ENCODE assay signal across 8 mouse cellular contexts in genomic region chr15:98632107-98632744, GRCm38 (mm10). TPM values are rescaled to one million over a fixed set of nuclear protein-coding genes. Genes with fewer than 3 reads are reported as not detected.
A peak's percentile ranks its signal among the peaks of the same experiment; 100 is the strongest.
DNase-seq lines count a peak whose midpoint lies in the region; ATAC-seq and TF ChIP-seq lines count a peak whose summit lies in the region.

No protein-coding gene starts in this region.

- no peaks in the 10 kb centered on the region for H3K9me3 ChIP-seq in E14TG2a.4 (ENCODE audit: low read length)
- no peaks in the 10 kb centered on the region for H3K9me3 ChIP-seq in forebrain, embryonic 13.5 days (replicated peaks)
- H3K9me3 ChIP-seq in hindbrain, embryonic 12.5 days (replicated peaks) = no peaks in the 10 kb centered on the region
- no peaks in the 10 kb centered on the region for H3K9me3 ChIP-seq in limb, embryonic 10.5 days (replicated peaks)
- H3K9me3 ChIP-seq in midbrain, embryonic 15.5 days = no peaks in the 10 kb centered on the region

- H3K4me3 ChIP-seq in E14TG2a.4 (replicated peaks; ENCODE audit: low read length) = peak overlapping the region; percentile 87
- peak overlapping the region; percentile 72 for H3K4me3 ChIP-seq in forebrain, embryonic 13.5 days
- peak overlapping the region; percentile 83 for H3K4me3 ChIP-seq in hindbrain, embryonic 12.5 days
- H3K4me3 ChIP-seq in limb, embryonic 10.5 days = peak overlapping the region; percentile 87
- H3K4me3 ChIP-seq in midbrain, embryonic 15.5 days = peak overlapping the region; percentile 95

- DNase-seq in adrenal gland, adult 8-10 months = peak; percentile 57
- DNase-seq in limb, embryonic 10.5 days (ENCODE audit: low spot score) = peak; percentile 82
- peak; percentile 77 for DNase-seq in testis, postnatal 10 days (ENCODE audit: low spot score)
- no peak for DNase-seq in layer of hippocampus, adult 8-10 months (ENCODE audit: low spot score in 2 of 2)

- peak overlapping the region; percentile 88 for H3K4me2 ChIP-seq in forebrain, embryonic 13.5 days
- H3K4me2 ChIP-seq in hindbrain, embryonic 12.5 days (replicated peaks) = peak overlapping the region; percentile 88
- H3K4me2 ChIP-seq in midbrain, embryonic 15.5 days = peak overlapping the region; percentile 80

- H3K4me1 ChIP-seq in E14TG2a.4 (replicated peaks; ENCODE audit: low read depth, low read length) = peaks cover 90% of the 10 kb centered on the region
- peaks cover 70% of the 10 kb centered on the region for H3K4me1 ChIP-seq in forebrain, embryonic 13.5 days
- peaks cover 74% of the 10 kb centered on the region for H3K4me1 ChIP-seq in hindbrain, embryonic 12.5 days
- peaks cover 82% of the 10 kb centered on the region for H3K4me1 ChIP-seq in limb, embryonic 10.5 days
- peaks cover 66% of the 10 kb centered on the region for H3K4me1 ChIP-seq in midbrain, embryonic 15.5 days

- no peak for TF ChIP-seq CTCF in E14TG2a.4 (conservative IDR thresholded peaks at IDR 0.05; ENCODE audit: low read length)

- H3K27me3 ChIP-seq in E14TG2a.4 (ENCODE audit: insufficient read depth, low read length) = peaks cover 75% of the 10 kb centered on the region
- H3K27me3 ChIP-seq in forebrain, embryonic 13.5 days = peaks cover 50% of the 10 kb centered on the region
- H3K27me3 ChIP-seq in hindbrain, embryonic 12.5 days = peaks cover 51% of the 10 kb centered on the region
- peaks cover 97% of the 10 kb centered on the region for H3K27me3 ChIP-seq in limb, embryonic 10.5 days (ENCODE audit: low read depth, poor library complexity, severe bottlenecking)
- H3K27me3 ChIP-seq in midbrain, embryonic 15.5 days (replicated peaks) = 0 out of 2 replicates have a peak, but pooled peaks cover 3% of the 10 kb centered on the region

- H3K9ac ChIP-seq in forebrain, embryonic 13.5 days = peak overlapping the region; percentile 92
- H3K9ac ChIP-seq in hindbrain, embryonic 12.5 days = peak overlapping the region; percentile 94
- peak overlapping the region; percentile 95 for H3K9ac ChIP-seq in midbrain, embryonic 15.5 days

- peak overlapping the region; percentile 76 for H3K27ac ChIP-seq in forebrain, embryonic 13.5 days
- peak overlapping the region; percentile 99 for H3K27ac ChIP-seq in hindbrain, embryonic 12.5 days
- peak overlapping the region; percentile 78 for H3K27ac ChIP-seq in limb, embryonic 10.5 days
- peak overlapping the region; percentile 99 for H3K27ac ChIP-seq in midbrain, embryonic 15.5 days

- 2% methylated on average over 25 of the region's 25 CpGs for WGBS in forebrain, embryonic 13.5 days
- 1% methylated on average over 15 of the region's 25 CpGs for WGBS in hindbrain, embryonic 12.5 days
- WGBS in limb, embryonic 10.5 days = 1% methylated on average over 25 of the region's 25 CpGs
- under 1% methylated on average over 25 of the region's 25 CpGs for WGBS in midbrain, embryonic 15.5 days

- peak; percentile 52 for ATAC-seq in forebrain, embryonic 13.5 days
- ATAC-seq in hindbrain, embryonic 12.5 days (ENCODE audit: low FRiP score) = peak; percentile 47
- ATAC-seq in midbrain, embryonic 15.5 days (replicated peaks) = peak; percentile 51

- no peaks in the 10 kb centered on the region for H3K36me3 ChIP-seq in E14TG2a.4 (ENCODE audit: insufficient read depth, low read length)
- no peaks in the 10 kb centered on the region; the same call in 1 of the 2 replicates for H3K36me3 ChIP-seq in forebrain, embryonic 13.5 days (ENCODE audit: poor library complexity, severe bottlenecking)
- H3K36me3 ChIP-seq in hindbrain, embryonic 12.5 days = no peaks in the 10 kb centered on the region
- no peaks in the 10 kb centered on the region for H3K36me3 ChIP-seq in limb, embryonic 10.5 days
- 0 out of 2 replicates have a peak, but pooled peaks cover 1% of the 10 kb centered on the region for H3K36me3 ChIP-seq in midbrain, embryonic 15.5 days (replicated peaks)

RNA-seq across cellular contexts. Expression of gene Cacnb3, which starts 1.6 kb away (rescaled TPM):
- total RNA-seq in adrenal gland, adult 8-10 months (2022) = 10 to 100 TPM; 13.4 to 19.6 (median 15.7) TPM
- polyA plus RNA-seq in forebrain, embryonic 13.5 days (2015; fragmentation: Nextera tagmentation; extraction: Ambion mirVana) = 82.1 and 94.8 TPM in 2 replicates
- 110 and 113 TPM in 2 replicates for polyA plus RNA-seq in hindbrain, embryonic 12.5 days (2016; fragmentation: Nextera tagmentation; extraction: Ambion mirVana)
- 16.6 and 24.2 TPM in 2 replicates for polyA plus RNA-seq in limb, embryonic 10.5 days (2016; fragmentation: Nextera tagmentation; extraction: Ambion mirVana)
- polyA plus RNA-seq in midbrain, embryonic 15.5 days (2015; fragmentation: Nextera tagmentation; extraction: Ambion mirVana) = 199 and 201 TPM in 2 replicates
- total RNA-seq in layer of hippocampus, adult 8-10 months (2022) = 100 to 1,000 TPM; 163 to 193 (median 176) TPM

RNA-seq across cellular contexts. Expression of gene Adcy6, which starts 22.4 kb away (rescaled TPM):
- 10 to 100 TPM; 35.2 to 66.9 (median 56.7) TPM for total RNA-seq in adrenal gland, adult 8-10 months (2022)
- polyA plus RNA-seq in forebrain, embryonic 13.5 days (2015; fragmentation: Nextera tagmentation; extraction: Ambion mirVana) = 8.9 and 10.3 TPM in 2 replicates
- polyA plus RNA-seq in hindbrain, embryonic 12.5 days (2016; fragmentation: Nextera tagmentation; extraction: Ambion mirVana) = 15.9 and 18.6 TPM in 2 replicates
- polyA plus RNA-seq in limb, embryonic 10.5 days (2016; fragmentation: Nextera tagmentation; extraction: Ambion mirVana) = 15.7 and 16.5 TPM in 2 replicates
- 14.0 and 15.2 TPM in 2 replicates for polyA plus RNA-seq in midbrain, embryonic 15.5 days (2015; fragmentation: Nextera tagmentation; extraction: Ambion mirVana)
- 10 to 100 TPM; 47.3 to 58.6 (median 52.2) TPM for total RNA-seq in layer of hippocampus, adult 8-10 months (2022)

RNA-seq across cellular contexts. Expression of gene Ddx23, which starts 30.5 kb away (rescaled TPM):
- 100 to 1,000 TPM in 1 of 4 experiments, 10 to 100 TPM in 3; 68.9 to 100 (median 85.6) TPM for total RNA-seq in adrenal gland, adult 8-10 months (2022)
- polyA plus RNA-seq in forebrain, embryonic 13.5 days (2015; fragmentation: Nextera tagmentation; extraction: Ambion mirVana) = 32.5 and 33.3 TPM in 2 replicates
- 21.9 and 26.6 TPM in 2 replicates for polyA plus RNA-seq in hindbrain, embryonic 12.5 days (2016; fragmentation: Nextera tagmentation; extraction: Ambion mirVana)
- polyA plus RNA-seq in limb, embryonic 10.5 days (2016; fragmentation: Nextera tagmentation; extraction: Ambion mirVana) = 21.8 and 25.4 TPM in 2 replicates
- 22.0 and 26.4 TPM in 2 replicates for polyA plus RNA-seq in midbrain, embryonic 15.5 days (2015; fragmentation: Nextera tagmentation; extraction: Ambion mirVana)
- total RNA-seq in layer of hippocampus, adult 8-10 months (2022) = 10 to 100 TPM; 76.3 to 89.4 (median 85.9) TPM

RNA-seq across cellular contexts. Expression of gene Rnd1, which starts 45.0 kb away (rescaled TPM):
- 1 to 10 TPM; 2.5 to 9.7 (median 4.0) TPM for total RNA-seq in adrenal gland, adult 8-10 months (2022)
- polyA plus RNA-seq in forebrain, embryonic 13.5 days (2015; fragmentation: Nextera tagmentation; extraction: Ambion mirVana) = 6.3 and 7.0 TPM in 2 replicates
- 6.4 and 6.5 TPM in 2 replicates for polyA plus RNA-seq in hindbrain, embryonic 12.5 days (2016; fragmentation: Nextera tagmentation; extraction: Ambion mirVana)
- 0.38 and 0.62 TPM in 2 replicates for polyA plus RNA-seq in limb, embryonic 10.5 days (2016; fragmentation: Nextera tagmentation; extraction: Ambion mirVana)
- polyA plus RNA-seq in midbrain, embryonic 15.5 days (2015; fragmentation: Nextera tagmentation; extraction: Ambion mirVana) = 13.2 and 13.9 TPM in 2 replicates
- total RNA-seq in layer of hippocampus, adult 8-10 months (2022) = 1 to 10 TPM; 6.3 to 8.7 (median 7.3) TPM

Comparison
In these comparisons a context has a peak if more than half of its experiments do, and no peak if none do; other contexts are left out.
1. DNase-seq: peak in adrenal gland, adult 8-10 months (single experiment), limb, embryonic 10.5 days (single experiment) and testis, postnatal 10 days (single experiment); none in layer of hippocampus, adult 8-10 months (0 of 2).
2. Peak in every context shown above with its lines, with median percentiles within 50 percentile points of each other: H3K4me3 ChIP-seq, ATAC-seq, H3K27ac ChIP-seq, H3K4me2 ChIP-seq and H3K9ac ChIP-seq.